Mouse (Mus musculus): ENCODE results near the gene Neu1.
"Not testable (repeated sequence)": the region's sequence is repeated elsewhere in the genome, so short reads cannot be mapped to it uniquely, and the experiment has no call there.

DNA sequence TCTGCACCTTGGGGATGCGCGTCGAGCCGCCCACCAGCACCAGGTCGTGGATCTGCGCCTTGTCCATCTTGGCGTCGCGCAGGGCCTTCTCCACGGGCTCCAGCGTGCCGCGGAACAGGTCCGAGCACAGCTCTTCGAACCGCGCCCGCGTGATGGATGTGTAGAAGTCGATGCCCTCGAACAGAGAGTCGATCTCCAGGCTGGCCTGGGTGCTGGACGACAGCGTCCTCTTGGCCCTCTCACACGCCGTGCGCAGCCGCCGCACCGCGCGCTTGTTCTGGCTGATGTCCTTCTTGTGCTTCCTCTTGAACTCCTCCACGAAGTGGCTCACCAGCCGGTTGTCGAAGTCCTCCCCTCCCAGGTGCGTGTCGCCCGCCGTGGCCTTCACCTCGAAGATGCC is 26.9 kb downstream of the Neu1 start:
- TF ChIP-seq CTCF (conservative IDR thresholded peaks at IDR 0.05; ENCODE audit: low read length); POU5F1 (IDR thresholded peaks at IDR 0.05; ENCODE audit: borderline replicate concordance, low read length); NANOG (IDR thresholded peaks at IDR 0.05; ENCODE audit: borderline replicate concordance, low read length): not testable (repeated sequence)
